Mouse (Mus musculus) adrenal gland (tissue): Measurements from ENCODE around the gene Kcns3.
"Not testable (repeated sequence)": the region's sequence is repeated elsewhere in the genome, so short reads cannot be mapped to it uniquely, and the experiment has no call there.

Experiments
- intact Hi-C: fragments of 180-260 bp; cut with DNase I; formaldehyde crosslinking; loops from one replicate; pipeline ENCODE4 v1.15.1; 2025

Kcns3 gene

GRCm38 (mm10) chr12:11088626-11089372 is 62.1 kb downstream of the Kcns3 start:
- intact Hi-C loops = no loop called here

DNA sequence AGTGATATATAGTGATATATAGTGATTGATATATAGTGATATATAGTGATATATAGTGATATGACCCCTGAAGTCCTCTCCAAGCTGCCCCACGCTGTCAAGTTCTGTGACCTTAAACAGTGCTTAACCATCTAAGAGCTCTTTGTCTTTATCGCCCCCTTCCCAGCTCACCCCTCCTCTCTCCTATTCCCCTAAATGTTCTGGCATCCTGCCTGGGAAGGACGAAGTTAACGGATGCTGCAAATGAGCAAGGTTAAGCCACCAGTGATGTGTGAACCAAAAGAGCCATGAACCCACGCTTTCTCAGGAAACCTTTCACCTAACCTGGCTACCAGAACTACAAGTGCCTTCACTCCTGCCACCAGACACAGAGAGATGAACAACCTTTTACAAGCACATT is 64.0 kb downstream of the Kcns3 start:
- intact Hi-C loops = no loop called here

DNA sequence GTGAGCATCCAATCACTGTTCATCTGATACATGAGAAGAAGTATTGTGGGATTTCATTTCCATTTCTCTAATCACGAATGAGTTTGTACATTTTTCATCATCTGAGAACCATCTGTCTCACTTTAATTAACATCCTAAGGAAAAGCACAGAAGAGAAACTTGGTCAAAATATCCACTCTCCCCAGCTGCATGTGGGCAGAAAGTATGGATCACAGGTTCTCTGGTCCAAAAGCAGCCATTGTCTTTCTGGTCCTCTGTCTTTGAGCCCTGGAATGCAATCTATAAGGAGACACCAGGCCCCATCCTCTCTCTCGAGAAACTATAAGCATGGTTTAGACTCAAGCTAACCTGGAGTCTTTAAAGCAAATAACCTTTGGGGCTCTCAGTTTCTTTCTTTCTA is 79.8 kb downstream of the Kcns3 start:
- intact Hi-C loops = no loop called here

GRCm38 (mm10) chr12:11066865-11067264 is 84.0 kb downstream of the Kcns3 start:
- intact Hi-C loops = no loop called here

DNA sequence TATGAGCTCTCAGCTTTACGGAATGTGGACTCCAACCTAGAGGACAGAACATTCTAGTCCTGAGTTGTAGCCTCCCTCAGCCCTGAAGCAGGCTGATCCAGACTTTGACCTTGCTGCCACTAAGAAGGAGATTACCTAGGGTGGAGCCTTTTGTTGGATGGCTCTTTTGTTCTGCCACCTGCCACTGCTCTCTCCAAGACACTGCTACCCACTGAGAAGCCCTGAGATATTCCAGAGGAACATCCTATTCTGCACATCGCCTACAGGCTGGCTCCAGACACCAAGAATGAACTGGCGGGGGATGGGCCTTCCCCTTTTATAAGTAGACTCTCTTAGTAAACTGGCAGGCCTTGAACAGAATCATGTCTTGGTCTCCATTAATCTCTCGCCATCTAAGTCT is 98.2 kb downstream of the Kcns3 start:
- intact Hi-C loops = not testable (repeated sequence)

DNA sequence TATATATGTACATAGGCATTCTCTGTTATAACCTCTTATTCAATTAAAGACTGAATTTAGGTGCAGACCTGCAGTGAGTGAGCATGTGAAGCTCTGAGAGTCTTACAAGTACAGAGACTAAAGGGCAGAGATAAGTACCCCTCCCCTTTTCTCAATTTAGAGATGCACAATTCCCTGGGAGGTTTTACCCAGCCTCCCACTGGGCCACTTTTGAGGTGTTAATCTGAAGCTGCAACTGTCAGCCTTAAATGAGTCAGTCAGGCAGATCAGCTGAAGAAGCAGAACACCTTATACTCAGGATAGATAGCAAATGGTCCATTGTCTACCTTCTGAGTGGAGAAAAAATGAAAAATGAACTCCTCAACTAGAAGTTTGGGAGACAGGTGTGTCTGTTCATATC is 109.0 kb downstream of the Kcns3 start:
- intact Hi-C loops = no loop called here
